Mouse (Mus musculus): Measurements from ENCODE around the gene Fmo2.

DNA sequence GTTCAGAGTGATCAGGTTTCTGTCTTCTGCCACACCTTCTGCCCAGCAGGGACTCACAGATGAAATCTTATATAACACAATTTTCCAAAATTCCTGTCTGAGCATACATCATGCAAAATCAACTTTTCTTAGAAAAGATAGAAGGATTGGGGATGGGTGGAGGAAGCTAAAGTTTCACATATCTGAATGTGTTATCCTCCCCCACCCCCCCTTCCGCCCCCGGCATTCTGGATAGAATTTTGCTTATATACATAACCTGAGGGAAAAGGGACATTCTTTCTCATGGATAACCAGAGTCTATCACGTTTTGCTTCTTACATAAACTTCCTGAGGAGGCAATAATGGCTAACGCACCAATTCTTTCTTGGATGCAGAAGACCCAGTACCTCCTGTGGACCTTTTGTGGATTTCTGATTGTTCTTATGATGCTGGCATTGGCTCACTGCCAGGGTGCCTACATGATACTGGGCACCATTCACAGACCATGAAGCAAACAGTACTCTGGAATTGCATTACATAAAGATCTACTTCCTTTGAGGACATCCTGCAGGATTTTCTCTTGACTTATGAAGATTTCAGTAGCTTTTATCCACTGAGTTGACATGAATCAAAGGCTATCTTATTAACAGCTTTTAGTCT is 36.0 kb upstream of the Fmo2 start:
- no peak for TF ChIP-seq CTCF (IDR thresholded peaks at IDR 0.05)
- no peak for TF ChIP-seq POLR2A (IDR thresholded peaks at IDR 0.05; ENCODE audit: insufficient read depth, low read depth, low read length)
- TF ChIP-seq EP300 (IDR thresholded peaks at IDR 0.05; ENCODE audit: insufficient read depth, low read depth, low read length), result no peak

Measured in heart, adult 2 months (tissue).